Mouse (Mus musculus): Measurements from ENCODE around the gene Nop10. TPM values are rescaled to one million over a fixed set of nuclear protein-coding genes. Genes with fewer than 3 reads are reported as not detected.

Gene Nop10
- total and polyA plus RNA-seq, 2 experiments from 2014 or later = 95.5 to 148 TPM

GRCm38 (mm10) chr2:112249780-112250453 lies 11.8 kb upstream of the Nop10 start:
- Histone ChIP-seq H3K27me3 (ENCODE audit: control insufficient read depth, insufficient read depth, low read length) (no peaks in the 10 kb centered on the region), H3K27ac (ENCODE audit: low read depth) (no peak overlapping the region), H3K4me2 (ENCODE audit: low read depth, low read length) (no peak overlapping the region), H3K9ac (replicated peaks; ENCODE audit: low read depth, low read length) (no peak overlapping the region), H3K4me1 (ENCODE audit: control insufficient read depth, insufficient read depth) (no peaks in the 10 kb centered on the region), H3K4me3 (ENCODE audit: low read depth, low read length) (no peak overlapping the region), H3K36me3 (replicated peaks; ENCODE audit: control insufficient read depth, insufficient read depth, low read length) (no peaks in the 10 kb centered on the region), H3K9me3 (replicated peaks; ENCODE audit: control insufficient read depth, low read length) (no peaks in the 10 kb centered on the region)
- no peak for TF ChIP-seq CTCF (IDR thresholded peaks at IDR 0.05; ENCODE audit: low read depth)
- TF ChIP-seq EP300 (IDR thresholded peaks at IDR 0.05; ENCODE audit: low read depth) = no peak
- DNase-seq (ENCODE audit: low spot score) = no peak
- no peak for ATAC-seq (ENCODE audit: insufficient read depth, low read depth)
- 82% methylated on average over 10 of the region's 10 CpGs for WGBS

- WGBS = 73% methylated on average over 7 of the region's 7 CpGs
- DNase-seq (ENCODE audit: low spot score) (no peak), ATAC-seq (ENCODE audit: insufficient read depth, low read depth) (no peak)
- no peaks in the 10 kb centered on the region for H3K4me1 ChIP-seq (ENCODE audit: control insufficient read depth, insufficient read depth)
- TF ChIP-seq CTCF (IDR thresholded peaks at IDR 0.05; ENCODE audit: low read depth) (no peak), EP300 (IDR thresholded peaks at IDR 0.05; ENCODE audit: low read depth) (no peak)
- H3K36me3 ChIP-seq (replicated peaks; ENCODE audit: control insufficient read depth, insufficient read depth, low read length) = no peaks in the 10 kb centered on the region
- H3K4me2 ChIP-seq (ENCODE audit: low read depth, low read length) = no peak overlapping the region
- H3K9me3 ChIP-seq (replicated peaks; ENCODE audit: control insufficient read depth, low read length) = no peaks in the 10 kb centered on the region
- no peaks in the 10 kb centered on the region for H3K27me3 ChIP-seq (ENCODE audit: control insufficient read depth, insufficient read depth, low read length)
- H3K27ac ChIP-seq (ENCODE audit: low read depth) = no peak overlapping the region
- no peak overlapping the region for H3K9ac ChIP-seq (replicated peaks; ENCODE audit: low read depth, low read length)
- no peak overlapping the region for H3K4me3 ChIP-seq (ENCODE audit: low read depth, low read length)
These were observed 6.8 kb upstream of the Nop10 start for GRCm38 (mm10) chr2:112254675-112255515.

DNA sequence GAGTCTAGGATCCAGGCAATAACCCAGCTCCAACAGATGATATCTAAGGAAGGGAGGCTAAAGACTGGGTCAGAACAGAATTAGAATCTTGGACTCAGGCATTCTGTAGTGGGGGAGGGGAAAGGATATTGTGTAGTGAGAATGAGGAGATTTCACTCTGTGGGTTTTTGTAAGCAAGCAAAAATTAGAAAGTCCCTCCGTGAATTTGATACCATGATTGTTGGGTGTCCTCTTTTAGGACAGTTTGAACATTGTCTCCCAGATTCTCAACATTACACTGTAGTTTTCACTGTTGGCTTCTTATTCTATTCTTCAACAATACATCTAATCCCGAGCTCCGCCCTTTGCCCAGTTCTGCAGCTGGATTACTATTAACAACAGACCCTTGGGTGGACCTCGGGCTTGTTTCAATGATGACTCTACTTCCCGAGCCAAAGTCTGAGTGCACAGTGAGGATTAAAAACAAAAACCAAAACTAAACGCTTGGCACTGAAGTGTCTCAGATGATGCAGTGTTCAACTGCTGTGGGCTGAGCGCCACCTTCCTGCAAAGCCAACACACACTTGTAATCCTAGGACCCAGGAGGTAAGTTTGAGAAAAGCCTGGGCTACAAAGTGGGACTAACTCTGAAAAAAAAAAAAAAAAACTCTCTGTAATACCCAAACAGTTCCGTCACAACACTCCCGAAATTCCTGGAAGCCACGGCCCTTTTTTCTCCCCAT lies 2.3 kb upstream of the Nop10 start, which contains the start of gene Nutm1:
Nutm1 (minus strand) TSS at position 51 of the 722 bp plus-strand sequence.
- DNase-seq (ENCODE audit: low spot score) = no peak

GRCm38 (mm10) chr2:112262779-112263295 lies 1.1 kb downstream of the Nop10 start:
- no peaks in the 10 kb centered on the region for H3K9me3 ChIP-seq (replicated peaks; ENCODE audit: control insufficient read depth, low read length)
- 27% methylated on average over 4 of the region's 4 CpGs for WGBS
- DNase-seq (ENCODE audit: low spot score) (peak; percentile 45), ATAC-seq (ENCODE audit: insufficient read depth, low read depth) (no peak)
- H3K4me1 ChIP-seq (ENCODE audit: control insufficient read depth, insufficient read depth) = peaks cover 5% of the 10 kb centered on the region; the same call in 1 of the 2 replicates
- peak overlapping the region; percentile 48; the same call in 1 of the 2 replicates for H3K9ac ChIP-seq (replicated peaks; ENCODE audit: low read depth, low read length)
- TF ChIP-seq EP300 (IDR thresholded peaks at IDR 0.05; ENCODE audit: low read depth) (no peak), CTCF (IDR thresholded peaks at IDR 0.05; ENCODE audit: low read depth) (peak; percentile 40)
- H3K27me3 ChIP-seq (ENCODE audit: control insufficient read depth, insufficient read depth, low read length) = no peaks in the 10 kb centered on the region
- no peak overlapping the region for H3K27ac ChIP-seq (ENCODE audit: low read depth)
- no peaks in the 10 kb centered on the region for H3K36me3 ChIP-seq (replicated peaks; ENCODE audit: control insufficient read depth, insufficient read depth, low read length)
- H3K4me2 ChIP-seq (ENCODE audit: low read depth, low read length) = peak overlapping the region; percentile 78
- H3K4me3 ChIP-seq (ENCODE audit: low read depth, low read length) = peak overlapping the region; percentile 66

More for the DNA sequence above, 2.3 kb upstream of the Nop10 start, which contains the start of gene Nutm1:
- Histone ChIP-seq H3K27ac (ENCODE audit: low read depth) (no peak within 1 kb of the TSS), H3K9ac (replicated peaks; ENCODE audit: low read depth, low read length) (no peak within 1 kb of the TSS), H3K36me3 (replicated peaks; ENCODE audit: control insufficient read depth, insufficient read depth, low read length) (no peaks in the 10 kb centered on the region), H3K4me3 (ENCODE audit: low read depth, low read length) (no peak within 1 kb of the TSS), H3K4me1 (ENCODE audit: control insufficient read depth, insufficient read depth) (peaks cover 5% of the 10 kb centered on the region; the same call in 1 of the 2 replicates), H3K9me3 (replicated peaks; ENCODE audit: control insufficient read depth, low read length) (no peaks in the 10 kb centered on the region), H3K27me3 (ENCODE audit: control insufficient read depth, insufficient read depth, low read length) (no peaks in the 10 kb centered on the region), H3K4me2 (ENCODE audit: low read depth, low read length) (no peak within 1 kb of the TSS)
- WGBS = 57% methylated on average over 10 of the region's 10 CpGs
- ATAC-seq (ENCODE audit: insufficient read depth, low read depth) = no peak
- TF ChIP-seq EP300 (IDR thresholded peaks at IDR 0.05; ENCODE audit: low read depth) (no peak), CTCF (IDR thresholded peaks at IDR 0.05; ENCODE audit: low read depth) (0 out of 2 replicates have a peak, but pooled peaks have one; percentile 15)

- Histone ChIP-seq H3K4me3 (ENCODE audit: low read depth, low read length) (no peak overlapping the region), H3K9me3 (replicated peaks; ENCODE audit: control insufficient read depth, low read length) (no peaks in the 10 kb centered on the region), H3K36me3 (replicated peaks; ENCODE audit: control insufficient read depth, insufficient read depth, low read length) (no peaks in the 10 kb centered on the region), H3K9ac (replicated peaks; ENCODE audit: low read depth, low read length) (no peak overlapping the region), H3K27ac (ENCODE audit: low read depth) (no peak overlapping the region), H3K4me2 (ENCODE audit: low read depth, low read length) (no peak overlapping the region), H3K27me3 (ENCODE audit: control insufficient read depth, insufficient read depth, low read length) (no peaks in the 10 kb centered on the region), H3K4me1 (ENCODE audit: control insufficient read depth, insufficient read depth) (peaks cover 12% of the 10 kb centered on the region)
- DNase-seq (ENCODE audit: low spot score) = no peak
- 68% methylated on average over 4 of the region's 4 CpGs for WGBS
- ATAC-seq (ENCODE audit: insufficient read depth, low read depth) = no peak
- no peak for TF ChIP-seq CTCF (IDR thresholded peaks at IDR 0.05; ENCODE audit: low read depth)
- no peak for TF ChIP-seq EP300 (IDR thresholded peaks at IDR 0.05; ENCODE audit: low read depth)
These were observed 2.6 kb downstream of the Nop10 start for GRCm38 (mm10) chr2:112264364-112264763.
